Mouse (Mus musculus): ENCODE measurements around the gene BC017158. TPM values are rescaled to one million over a fixed set of nuclear protein-coding genes. Genes with fewer than 3 reads are reported as not detected.

BC017158 gene
- polyA plus RNA-seq, 1 experiment from 2014 or later = 36.3 TPM

DNA sequence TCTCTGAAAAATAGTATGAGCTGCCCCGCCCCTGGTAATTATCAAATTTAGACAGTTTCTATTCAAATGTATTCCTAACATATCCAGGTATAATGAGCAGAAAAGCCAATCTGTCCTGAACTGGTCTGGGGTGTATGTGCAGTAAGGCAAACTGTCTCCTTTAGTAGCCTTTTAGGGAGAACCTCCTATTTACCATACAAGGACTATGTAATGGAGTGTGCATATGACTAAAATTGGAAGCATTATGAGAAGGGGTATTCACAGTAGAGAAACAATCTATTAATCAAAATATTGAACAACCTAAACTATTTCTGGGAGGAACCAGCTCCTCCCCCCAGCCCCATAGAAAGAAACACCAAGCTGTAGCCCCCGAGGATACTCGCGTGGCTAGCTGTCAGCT is 18.2 kb downstream of the BC017158 start:
- Histone ChIP-seq H3K9ac (ENCODE audit: low read length) (no peak overlapping the region), H3K27me3 (ENCODE audit: control insufficient read depth, insufficient read depth, low read depth, low read length) (no peaks in the 10 kb centered on the region), H3K4me2 (ENCODE audit: low read depth, low read length) (no peak overlapping the region), H3K4me1 (replicated peaks; ENCODE audit: control insufficient read depth, insufficient read depth, low read length) (no peaks in the 10 kb centered on the region), H3K9me3 (ENCODE audit: control insufficient read depth, low read length) (no peaks in the 10 kb centered on the region), H3K36me3 (ENCODE audit: control insufficient read depth, insufficient read depth, low read length) (peaks cover 30% of the 10 kb centered on the region), H3K27ac (ENCODE audit: low read length) (no peak overlapping the region), H3K4me3 (ENCODE audit: low read length) (no peak overlapping the region)
- 84% methylated on average over 4 of the region's 4 CpGs for WGBS
- ATAC-seq (ENCODE audit: low read depth) = no peak

GRCm38 (mm10) chr7:128276051-128276450 is 21.9 kb downstream of the BC017158 start:
- peaks cover 59% of the 10 kb centered on the region for H3K36me3 ChIP-seq (ENCODE audit: control insufficient read depth, insufficient read depth, low read length)
- H3K27ac ChIP-seq (ENCODE audit: low read length) = no peak overlapping the region
- H3K4me1 ChIP-seq (replicated peaks; ENCODE audit: control insufficient read depth, insufficient read depth, low read length) = no peaks in the 10 kb centered on the region
- H3K4me3 ChIP-seq (ENCODE audit: low read length) = no peak overlapping the region
- no peak overlapping the region for H3K4me2 ChIP-seq (ENCODE audit: low read depth, low read length)
- H3K9ac ChIP-seq (ENCODE audit: low read length) = no peak overlapping the region
- no peaks in the 10 kb centered on the region for H3K9me3 ChIP-seq (ENCODE audit: control insufficient read depth, low read length)
- no peaks in the 10 kb centered on the region for H3K27me3 ChIP-seq (ENCODE audit: control insufficient read depth, insufficient read depth, low read depth, low read length)
- ATAC-seq (ENCODE audit: low read depth) = no peak
- whole genome bisulfite sequencing = 86% methylated on average over 6 of the region's 6 CpGs

- Histone ChIP-seq H3K9me3 (ENCODE audit: control insufficient read depth, low read length) (no peaks in the 10 kb centered on the region), H3K4me1 (replicated peaks; ENCODE audit: control insufficient read depth, insufficient read depth, low read length) (no peaks in the 10 kb centered on the region), H3K27ac (ENCODE audit: low read length) (no peak overlapping the region), H3K4me3 (ENCODE audit: low read length) (no peak overlapping the region), H3K4me2 (ENCODE audit: low read depth, low read length) (no peak overlapping the region), H3K27me3 (ENCODE audit: control insufficient read depth, insufficient read depth, low read depth, low read length) (no peaks in the 10 kb centered on the region), H3K9ac (ENCODE audit: low read length) (no peak overlapping the region), H3K36me3 (ENCODE audit: control insufficient read depth, insufficient read depth, low read length) (peaks cover 50% of the 10 kb centered on the region)
- ATAC-seq (ENCODE audit: low read depth) = no peak
- 90% methylated on average over 9 of the region's 9 CpGs for WGBS
These were observed 26.5 kb downstream of the BC017158 start for GRCm38 (mm10) chr7:128271496-128271895.

GRCm38 (mm10) chr7:128270431-128270850 is 27.5 kb downstream of the BC017158 start:
- peak; percentile 56; the same call in 1 of the 2 replicates for ATAC-seq (ENCODE audit: low read depth)
- Histone ChIP-seq H3K4me3 (ENCODE audit: low read length) (no peak overlapping the region), H3K27me3 (ENCODE audit: control insufficient read depth, insufficient read depth, low read depth, low read length) (no peaks in the 10 kb centered on the region), H3K9me3 (ENCODE audit: control insufficient read depth, low read length) (no peaks in the 10 kb centered on the region), H3K4me2 (ENCODE audit: low read depth, low read length) (no peak overlapping the region), H3K9ac (ENCODE audit: low read length) (no peak overlapping the region), H3K27ac (ENCODE audit: low read length) (no peak overlapping the region), H3K4me1 (replicated peaks; ENCODE audit: control insufficient read depth, insufficient read depth, low read length) (no peaks in the 10 kb centered on the region), H3K36me3 (ENCODE audit: control insufficient read depth, insufficient read depth, low read length) (peaks cover 41% of the 10 kb centered on the region)
- WGBS = 42% methylated on average over 13 of the region's 13 CpGs

GRCm38 (mm10) chr7:128267813-128268212 is 30.2 kb downstream of the BC017158 start:
- no peaks in the 10 kb centered on the region for H3K4me1 ChIP-seq (replicated peaks; ENCODE audit: control insufficient read depth, insufficient read depth, low read length)
- no peak overlapping the region for H3K4me3 ChIP-seq (ENCODE audit: low read length)
- H3K27ac ChIP-seq (ENCODE audit: low read length) = no peak overlapping the region
- no peak overlapping the region for H3K4me2 ChIP-seq (ENCODE audit: low read depth, low read length)
- no peak overlapping the region for H3K9ac ChIP-seq (ENCODE audit: low read length)
- peaks cover 18% of the 10 kb centered on the region for H3K36me3 ChIP-seq (ENCODE audit: control insufficient read depth, insufficient read depth, low read length)
- no peak for ATAC-seq (ENCODE audit: low read depth)
- H3K27me3 ChIP-seq (ENCODE audit: control insufficient read depth, insufficient read depth, low read depth, low read length) = no peaks in the 10 kb centered on the region
- WGBS = 81% methylated on average over 7 of the region's 7 CpGs
- H3K9me3 ChIP-seq (ENCODE audit: control insufficient read depth, low read length) = no peaks in the 10 kb centered on the region

- Histone ChIP-seq H3K9me3 (ENCODE audit: control insufficient read depth, low read length) (no peaks in the 10 kb centered on the region), H3K4me3 (ENCODE audit: low read length) (no peak overlapping the region), H3K4me2 (ENCODE audit: low read depth, low read length) (no peak overlapping the region), H3K27me3 (ENCODE audit: control insufficient read depth, insufficient read depth, low read depth, low read length) (no peaks in the 10 kb centered on the region), H3K4me1 (replicated peaks; ENCODE audit: control insufficient read depth, insufficient read depth, low read length) (no peaks in the 10 kb centered on the region), H3K36me3 (ENCODE audit: control insufficient read depth, insufficient read depth, low read length) (peaks cover 16% of the 10 kb centered on the region), H3K9ac (ENCODE audit: low read length) (no peak overlapping the region), H3K27ac (ENCODE audit: low read length) (no peak overlapping the region)
- ATAC-seq (ENCODE audit: low read depth) = no peak
- 59% methylated on average over 13 of the region's 13 CpGs for WGBS
These were observed 30.6 kb downstream of the BC017158 start for GRCm38 (mm10) chr7:128267391-128267790.

DNA sequence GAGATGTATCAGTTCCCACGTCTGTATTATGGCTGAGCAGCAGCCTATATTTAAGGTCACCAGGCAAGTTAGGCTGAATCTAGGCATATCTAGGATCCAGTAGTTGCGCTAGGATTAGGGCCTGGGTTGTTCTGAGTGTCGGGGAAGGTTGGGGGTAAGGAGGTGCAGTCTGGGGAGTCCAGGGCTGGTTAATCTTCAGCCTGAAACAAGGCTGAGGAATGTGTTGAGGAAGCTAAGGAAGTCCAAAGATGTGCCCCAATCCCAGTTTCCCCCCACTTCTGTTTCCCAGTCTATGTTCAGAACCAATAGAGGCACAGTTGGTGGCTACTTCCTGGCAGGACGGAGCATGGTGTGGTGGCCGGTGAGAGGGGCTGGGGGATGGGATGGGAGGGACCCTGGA is 31.9 kb downstream of the BC017158 start:
- Histone ChIP-seq H3K4me1 (replicated peaks; ENCODE audit: control insufficient read depth, insufficient read depth, low read length) (no peaks in the 10 kb centered on the region), H3K9ac (ENCODE audit: low read length) (no peak overlapping the region), H3K36me3 (ENCODE audit: control insufficient read depth, insufficient read depth, low read length) (peaks cover 6% of the 10 kb centered on the region), H3K27me3 (ENCODE audit: control insufficient read depth, insufficient read depth, low read depth, low read length) (no peaks in the 10 kb centered on the region), H3K27ac (ENCODE audit: low read length) (no peak overlapping the region), H3K9me3 (ENCODE audit: control insufficient read depth, low read length) (no peaks in the 10 kb centered on the region), H3K4me2 (ENCODE audit: low read depth, low read length) (no peak overlapping the region), H3K4me3 (ENCODE audit: low read length) (no peak overlapping the region)
- WGBS = 58% methylated on average over 5 of the region's 5 CpGs
- no peak for ATAC-seq (ENCODE audit: low read depth)

DNA sequence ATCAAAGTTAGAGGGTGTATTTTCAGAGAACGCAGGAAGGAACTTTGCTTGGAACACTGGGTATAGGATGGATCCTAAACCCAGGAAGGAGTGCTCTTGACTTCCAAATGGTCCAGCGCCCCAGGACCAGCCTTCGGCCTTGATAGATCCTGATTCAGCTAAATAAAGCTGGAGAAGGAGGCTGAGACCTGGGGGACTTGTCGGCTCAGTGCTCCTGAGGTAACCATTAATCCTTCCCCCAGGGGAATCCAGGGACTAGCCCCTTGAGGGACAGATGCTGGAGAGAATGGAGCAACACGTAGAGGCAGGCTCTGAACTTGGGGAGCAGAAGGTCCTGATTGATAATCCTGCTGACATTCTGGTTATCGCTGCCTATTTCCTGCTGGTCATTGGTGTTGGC is 32.6 kb downstream of the BC017158 start, which contains the start of gene Slc5a2:
TSS of gene Slc5a2 (plus strand) at position 247 of the 400 bp plus-strand sequence.
- Histone ChIP-seq H3K27ac (ENCODE audit: low read length) (no peak within 1 kb of the TSS), H3K9ac (ENCODE audit: low read length) (no peak within 1 kb of the TSS), H3K36me3 (ENCODE audit: control insufficient read depth, insufficient read depth, low read length) (peaks cover under 1% of the 10 kb centered on the region), H3K27me3 (ENCODE audit: control insufficient read depth, insufficient read depth, low read depth, low read length) (no peaks in the 10 kb centered on the region), H3K4me2 (ENCODE audit: low read depth, low read length) (no peak within 1 kb of the TSS), H3K9me3 (ENCODE audit: control insufficient read depth, low read length) (no peaks in the 10 kb centered on the region), H3K4me1 (replicated peaks; ENCODE audit: control insufficient read depth, insufficient read depth, low read length) (no peaks in the 10 kb centered on the region), H3K4me3 (ENCODE audit: low read length) (no peak within 1 kb of the TSS)
- ATAC-seq (ENCODE audit: low read depth) = no peak
- WGBS = 80% methylated on average over 6 of the region's 6 CpGs

- no peak overlapping the region for H3K4me2 ChIP-seq (ENCODE audit: low read depth, low read length)
- no peaks in the 10 kb centered on the region for H3K27me3 ChIP-seq (ENCODE audit: control insufficient read depth, insufficient read depth, low read depth, low read length)
- WGBS = 15% methylated on average over 5 of the region's 5 CpGs
- H3K9ac ChIP-seq (ENCODE audit: low read length) = no peak overlapping the region
- no peak for ATAC-seq (ENCODE audit: low read depth)
- H3K9me3 ChIP-seq (ENCODE audit: control insufficient read depth, low read length) = no peaks in the 10 kb centered on the region
- peaks cover 11% of the 10 kb centered on the region for H3K4me1 ChIP-seq (replicated peaks; ENCODE audit: control insufficient read depth, insufficient read depth, low read length)
- H3K27ac ChIP-seq (ENCODE audit: low read length) = no peak overlapping the region
- no peaks in the 10 kb centered on the region for H3K36me3 ChIP-seq (ENCODE audit: control insufficient read depth, insufficient read depth, low read length)
- no peak overlapping the region for H3K4me3 ChIP-seq (ENCODE audit: low read length)
These were observed 41.1 kb downstream of the BC017158 start for GRCm38 (mm10) chr7:128256783-128257334.

- Histone ChIP-seq H3K27me3 (ENCODE audit: control insufficient read depth, insufficient read depth, low read depth, low read length) (no peaks in the 10 kb centered on the region), H3K4me2 (ENCODE audit: low read depth, low read length) (no peak overlapping the region), H3K27ac (ENCODE audit: low read length) (no peak overlapping the region), H3K4me1 (replicated peaks; ENCODE audit: control insufficient read depth, insufficient read depth, low read length) (peaks cover 11% of the 10 kb centered on the region), H3K4me3 (ENCODE audit: low read length) (no peak overlapping the region), H3K36me3 (ENCODE audit: control insufficient read depth, insufficient read depth, low read length) (no peaks in the 10 kb centered on the region), H3K9me3 (ENCODE audit: control insufficient read depth, low read length) (no peaks in the 10 kb centered on the region), H3K9ac (ENCODE audit: low read length) (no peak overlapping the region)
- WGBS = 79% methylated on average over 5 of the region's 5 CpGs
- ATAC-seq (ENCODE audit: low read depth) = no peak
These were observed 42.2 kb downstream of the BC017158 start for GRCm38 (mm10) chr7:128255757-128256156.
